Mouse (Mus musculus) E14TG2a.4 (cell line): ENCODE measurements at regions not wholly inside any gene's neighbourhood (a gene's known extent, or its start where the extent isn't known, plus 50 kb on each side); places are given as distances from the start of the nearest gene placed in this dataset.

Experiments
- CTCF ChIP-seq: conservative IDR thresholded peaks from 2 replicates; pipeline ENCODE4 v1.5.1; 2014; ENCODE audit warnings: low read length
- NANOG ChIP-seq: IDR thresholded peaks from 2 replicates; pipeline ENCODE4 v1.6.1; 2014; ENCODE audit warnings: borderline replicate concordance, low read length, mixed read lengths
- POU5F1 ChIP-seq: IDR thresholded peaks from 2 replicates; pipeline ENCODE4 v1.6.1; 2014; ENCODE audit warnings: low read length, borderline replicate concordance

- no peak for TF ChIP-seq CTCF
- TF ChIP-seq POU5F1, result no peak
- TF ChIP-seq NANOG, result no peak
Observed at GRCm38 (mm10) chr1:72002471-72003116, 209.5 kb downstream of the Mreg start.
